Mouse (Mus musculus): ENCODE data around the gene Negr1.

- no peak for TF ChIP-seq POLR2A (IDR thresholded peaks at IDR 0.05; ENCODE audit: extremely low read depth, insufficient read depth, low read length)
- no peak for TF ChIP-seq CTCF (IDR thresholded peaks at IDR 0.05; ENCODE audit: extremely low read depth, insufficient read depth, low read length)
These were observed 631.5 kb downstream of the Negr1 start for GRCm38 (mm10) chr3:157193141-157193540.
